Mouse (Mus musculus): ENCODE results near the gene Mtrr.

- TF ChIP-seq CTCF (IDR thresholded peaks at IDR 0.05; ENCODE audit: low read depth, low read length), result no peak
- TF ChIP-seq POLR2A (IDR thresholded peaks at IDR 0.05; ENCODE audit: borderline replicate concordance, low read depth, low read length), result no peak
Measured at GRCm38 (mm10) chr13:68582517-68582780, 500 bp upstream of the Mtrr start.

Measured in bone marrow macrophage, adult 2 months (primary cell).